Mouse (Mus musculus) small intestine, adult 2 months (tissue): ENCODE results near the gene Kyat1.

Experiments
- CTCF ChIP-seq: fragments of 200-500 bp; IDR thresholded peaks from 2 replicates; pipeline ENCODE4 v1.5.1; 2012; ENCODE audit warnings: low read depth, mild to moderate bottlenecking, control low read depth, inconsistent platforms, low read length, moderate library complexity, mixed read lengths; ENCODE audit not compliant: insufficient replicate concordance, insufficient read length; ENCODE audit errors: extremely low read depth
- POLR2A ChIP-seq: fragments of 200-500 bp; IDR thresholded peaks from 2 replicates; pipeline ENCODE4 v1.6.1; 2012; ENCODE audit warnings: low read depth, mild to moderate bottlenecking, control low read depth, inconsistent platforms, low read length, moderate library complexity

DNA sequence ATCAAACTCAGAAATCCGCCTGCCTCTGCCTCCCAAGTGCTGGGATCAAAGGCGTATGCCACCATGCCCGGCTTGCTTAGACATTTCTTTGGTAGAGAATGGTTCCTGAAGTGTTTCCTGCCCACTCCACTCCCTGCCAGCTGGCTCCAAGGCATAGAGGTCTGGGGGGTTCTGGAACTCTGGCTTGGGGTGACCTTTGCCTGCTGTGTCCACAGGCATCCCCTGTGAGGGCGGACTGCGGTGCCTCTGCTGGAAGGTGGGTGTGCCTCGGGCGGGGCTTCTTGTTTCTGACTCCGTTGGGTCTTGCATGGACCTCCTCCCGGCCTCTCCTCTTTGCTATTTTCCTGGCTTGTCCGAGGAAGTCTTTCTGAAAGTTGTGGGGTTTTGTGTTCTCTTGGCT is 69.2 kb downstream of the Kyat1 start:
- no peak for TF ChIP-seq POLR2A
- no peak for TF ChIP-seq CTCF
